ENCODE assay signal across 8 mouse cellular contexts in the genomic region with DNA sequence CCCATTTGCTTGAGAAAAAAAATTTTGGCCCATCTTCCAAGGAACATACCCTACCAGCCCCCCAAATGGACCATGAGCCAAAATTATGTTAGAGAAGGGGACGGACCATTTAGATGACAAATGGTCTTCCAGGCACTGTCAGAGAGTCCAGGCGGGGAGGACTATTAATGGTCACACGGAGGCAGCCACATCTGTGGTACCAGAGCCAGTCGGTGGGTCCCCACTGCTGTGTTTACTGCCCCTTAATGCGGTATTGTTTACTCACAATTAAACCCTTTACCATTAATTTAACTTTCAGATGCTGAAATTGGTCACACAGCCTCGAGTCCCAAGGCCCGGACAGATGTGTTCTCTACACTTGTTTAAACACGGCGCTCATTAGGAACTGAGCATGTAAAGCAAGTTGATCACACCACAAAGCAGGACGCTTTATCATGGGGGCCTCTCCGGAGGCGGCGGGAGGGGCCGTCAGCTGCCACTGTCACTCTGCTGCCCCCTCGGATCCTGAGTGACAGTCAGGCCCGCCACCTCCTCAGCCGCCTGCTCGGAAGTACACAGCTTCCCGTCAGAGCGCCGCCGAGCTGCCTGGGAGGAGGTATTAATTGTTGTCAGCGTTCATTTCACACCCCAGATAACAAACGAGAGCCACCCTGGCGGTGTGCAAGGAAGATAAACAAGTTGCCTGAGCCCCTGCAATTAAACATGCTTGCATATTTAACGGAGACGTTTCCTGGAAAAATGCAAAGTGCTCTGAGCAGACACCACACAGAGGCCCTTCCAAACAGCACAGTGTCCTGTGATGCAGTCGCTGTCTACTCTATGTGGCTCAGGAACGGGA.
A peak's percentile ranks its signal among the peaks of the same experiment; 100 is the strongest.
DNase-seq lines count a peak whose midpoint lies in the region; ATAC-seq and TF ChIP-seq lines count a peak whose summit lies in the region.

No protein-coding gene starts in this region.

- H3K36me3 ChIP-seq in lung, embryonic 14.5 days (ENCODE audit: insufficient read depth): no peaks in the 10 kb centered on the region
- no peaks in the 10 kb centered on the region for H3K36me3 ChIP-seq in embryonic facial prominence, embryonic 13.5 days
- no peaks in the 10 kb centered on the region for H3K36me3 ChIP-seq in hindbrain, embryonic 11.5 days (ENCODE audit: control insufficient read depth, insufficient read depth, low read length)
- no peaks in the 10 kb centered on the region for H3K36me3 ChIP-seq in limb, embryonic 12.5 days
- no peaks in the 10 kb centered on the region for H3K36me3 ChIP-seq in neural tube, embryonic 13.5 days

- TF ChIP-seq CTCF in lung, embryonic 14.5 days (IDR thresholded peaks at IDR 0.05; ENCODE audit: low read depth): peak; percentile 6; the same call in 1 of the 2 replicates
- TF ChIP-seq CTCF in lung, adult 2 months (IDR thresholded peaks at IDR 0.05; ENCODE audit: insufficient read depth, low read length): no peak

- H3K4me1 ChIP-seq in lung, embryonic 14.5 days (ENCODE audit: insufficient read depth): no peaks in the 10 kb centered on the region
- H3K4me1 ChIP-seq in lung, adult 2 months (ENCODE audit: control insufficient read depth, insufficient read depth, low read length): peaks cover 3% of the 10 kb centered on the region; the same call in 1 of the 2 replicates
- H3K4me1 ChIP-seq in embryonic facial prominence, embryonic 13.5 days: peaks cover 6% of the 10 kb centered on the region; the same call in 1 of the 2 replicates
- peaks cover 13% of the 10 kb centered on the region for H3K4me1 ChIP-seq in hindbrain, embryonic 11.5 days (replicated peaks; ENCODE audit: control insufficient read depth, insufficient read depth, low read length)
- H3K4me1 ChIP-seq in limb, embryonic 12.5 days (replicated peaks): peaks cover 15% of the 10 kb centered on the region
- peaks cover 36% of the 10 kb centered on the region for H3K4me1 ChIP-seq in neural tube, embryonic 13.5 days (replicated peaks)

- no peak for TF ChIP-seq POLR2A in lung, adult 2 months (IDR thresholded peaks at IDR 0.05; ENCODE audit: borderline replicate concordance, extremely low read depth, low read depth, low read length)

- peak; percentile 82 for DNase-seq in lung, embryonic 14.5 days
- no peak for DNase-seq in lung, adult 2 months
- DNase-seq in hindbrain, embryonic 11.5 days (ENCODE audit: low spot score): peak; percentile 74
- no peak for DNase-seq in cerebellum, adult 8-10 months
- DNase-seq in urinary bladder, postnatal 14 days (ENCODE audit: low spot score): no peak

- peak overlapping the region; percentile 18; the same call in 1 of the 2 replicates for H3K4me3 ChIP-seq in lung, embryonic 14.5 days (ENCODE audit: low read depth, low read length)
- no peak overlapping the region for H3K4me3 ChIP-seq in lung, adult 2 months (replicated peaks; ENCODE audit: extremely low read depth, low read depth, low read length)
- no peak overlapping the region for H3K4me3 ChIP-seq in embryonic facial prominence, embryonic 13.5 days
- no peak overlapping the region for H3K4me3 ChIP-seq in hindbrain, embryonic 11.5 days (ENCODE audit: low read depth, low read length)
- H3K4me3 ChIP-seq in limb, embryonic 12.5 days (replicated peaks): peak overlapping the region; percentile 18
- peak overlapping the region; percentile 11 for H3K4me3 ChIP-seq in neural tube, embryonic 13.5 days

- H3K9ac ChIP-seq in lung, embryonic 14.5 days: 0 out of 2 replicates have a peak overlapping the region, but pooled peaks have one; percentile 10
- H3K9ac ChIP-seq in embryonic facial prominence, embryonic 13.5 days: 0 out of 2 replicates have a peak overlapping the region, but pooled peaks have one; percentile 40
- no peak overlapping the region; the same call in 1 of the 2 replicates for H3K9ac ChIP-seq in hindbrain, embryonic 11.5 days (ENCODE audit: low read depth, low read length)
- no peak overlapping the region for H3K9ac ChIP-seq in limb, embryonic 12.5 days (replicated peaks)
- H3K9ac ChIP-seq in neural tube, embryonic 13.5 days: peak overlapping the region; percentile 52; the same call in 1 of the 2 replicates

- H3K27me3 ChIP-seq in lung, embryonic 14.5 days (ENCODE audit: insufficient read depth, low read length): no peaks in the 10 kb centered on the region; the same call in 1 of the 2 replicates
- peaks cover 45% of the 10 kb centered on the region for H3K27me3 ChIP-seq in embryonic facial prominence, embryonic 13.5 days
- H3K27me3 ChIP-seq in hindbrain, embryonic 11.5 days (ENCODE audit: control insufficient read depth, insufficient read depth, low read length): no peaks in the 10 kb centered on the region
- peaks cover 99% of the 10 kb centered on the region for H3K27me3 ChIP-seq in limb, embryonic 12.5 days
- peaks cover 82% of the 10 kb centered on the region for H3K27me3 ChIP-seq in neural tube, embryonic 13.5 days

- peak; percentile 74 for ATAC-seq in lung, embryonic 14.5 days (ENCODE audit: insufficient read depth)
- no peak for ATAC-seq in embryonic facial prominence, embryonic 13.5 days (ENCODE audit: insufficient number of reproducible peaks, insufficient read depth, low FRiP score, low TSS enrichment, low read depth)
- peak; percentile 81 for ATAC-seq in hindbrain, embryonic 11.5 days (ENCODE audit: low FRiP score)
- ATAC-seq in limb, embryonic 12.5 days (ENCODE audit: insufficient number of reproducible peaks, insufficient read depth, low FRiP score, low TSS enrichment, low read depth): no peak
- peak; percentile 78 for ATAC-seq in neural tube, embryonic 13.5 days (ENCODE audit: low read depth)

- H3K27ac ChIP-seq in lung, embryonic 14.5 days (ENCODE audit: low read depth): no peak overlapping the region
- H3K27ac ChIP-seq in embryonic facial prominence, embryonic 13.5 days: no peak overlapping the region
- H3K27ac ChIP-seq in hindbrain, embryonic 11.5 days (ENCODE audit: low read depth, low read length): peak overlapping the region; percentile 19
- no peak overlapping the region for H3K27ac ChIP-seq in limb, embryonic 12.5 days
- H3K27ac ChIP-seq in neural tube, embryonic 13.5 days (replicated peaks): no peak overlapping the region

- H3K4me2 ChIP-seq in lung, embryonic 14.5 days: peak overlapping the region; percentile 55
- peak overlapping the region; percentile 48 for H3K4me2 ChIP-seq in embryonic facial prominence, embryonic 13.5 days
- H3K4me2 ChIP-seq in hindbrain, embryonic 11.5 days (replicated peaks; ENCODE audit: low read depth, low read length): peak overlapping the region; percentile 33
- peak overlapping the region; percentile 30 for H3K4me2 ChIP-seq in limb, embryonic 12.5 days
- H3K4me2 ChIP-seq in neural tube, embryonic 13.5 days: peak overlapping the region; percentile 46

- H3K9me3 ChIP-seq in lung, embryonic 14.5 days (ENCODE audit: low read depth, low read length): no peaks in the 10 kb centered on the region
- H3K9me3 ChIP-seq in embryonic facial prominence, embryonic 13.5 days: no peaks in the 10 kb centered on the region
- H3K9me3 ChIP-seq in hindbrain, embryonic 11.5 days (ENCODE audit: control insufficient read depth, low read length): no peaks in the 10 kb centered on the region
- H3K9me3 ChIP-seq in limb, embryonic 12.5 days: no peaks in the 10 kb centered on the region
- H3K9me3 ChIP-seq in neural tube, embryonic 13.5 days: no peaks in the 10 kb centered on the region

- WGBS in lung, embryonic 14.5 days: 7% methylated on average over 29 of the region's 29 CpGs
- WGBS in lung, adult 2 months: 11% methylated on average over 29 of the region's 29 CpGs
- WGBS in embryonic facial prominence, embryonic 13.5 days: 26% methylated on average over 29 of the region's 29 CpGs
- WGBS in hindbrain, embryonic 11.5 days: 10% methylated on average over 29 of the region's 29 CpGs
- WGBS in limb, embryonic 12.5 days: 10% methylated on average over 29 of the region's 29 CpGs
- 3% methylated on average over 29 of the region's 29 CpGs for WGBS in neural tube, embryonic 13.5 days

Comparison
In these comparisons a context has a peak if more than half of its experiments do, and no peak if none do; other contexts are left out.
1. DNase-seq: peak in lung, embryonic 14.5 days (single experiment) and hindbrain, embryonic 11.5 days (single experiment); none in lung, adult 2 months (single experiment), cerebellum, adult 8-10 months (single experiment) and urinary bladder, postnatal 14 days (single experiment).
2. H3K4me3 ChIP-seq: peak in lung, embryonic 14.5 days (single experiment), limb, embryonic 12.5 days (single experiment) and neural tube, embryonic 13.5 days (single experiment); none in lung, adult 2 months (single experiment), embryonic facial prominence, embryonic 13.5 days (single experiment) and hindbrain, embryonic 11.5 days (single experiment).
3. ATAC-seq: peak in lung, embryonic 14.5 days (single experiment), hindbrain, embryonic 11.5 days (single experiment) and neural tube, embryonic 13.5 days (single experiment); none in embryonic facial prominence, embryonic 13.5 days (single experiment) and limb, embryonic 12.5 days (single experiment).
4. H3K9ac ChIP-seq: peak in lung, embryonic 14.5 days (single experiment), embryonic facial prominence, embryonic 13.5 days (single experiment) and neural tube, embryonic 13.5 days (single experiment); none in hindbrain, embryonic 11.5 days (single experiment) and limb, embryonic 12.5 days (single experiment).
5. Peak in every context shown above with its lines, with median percentiles within 50 percentile points of each other: H3K4me2 ChIP-seq.